Mouse (Mus musculus): ENCODE measurements at regions not wholly inside any gene's neighbourhood (a gene's known extent, or its start where the extent isn't known, plus 50 kb on each side); places are given as distances from the start of the nearest gene placed in this dataset.

DNA sequence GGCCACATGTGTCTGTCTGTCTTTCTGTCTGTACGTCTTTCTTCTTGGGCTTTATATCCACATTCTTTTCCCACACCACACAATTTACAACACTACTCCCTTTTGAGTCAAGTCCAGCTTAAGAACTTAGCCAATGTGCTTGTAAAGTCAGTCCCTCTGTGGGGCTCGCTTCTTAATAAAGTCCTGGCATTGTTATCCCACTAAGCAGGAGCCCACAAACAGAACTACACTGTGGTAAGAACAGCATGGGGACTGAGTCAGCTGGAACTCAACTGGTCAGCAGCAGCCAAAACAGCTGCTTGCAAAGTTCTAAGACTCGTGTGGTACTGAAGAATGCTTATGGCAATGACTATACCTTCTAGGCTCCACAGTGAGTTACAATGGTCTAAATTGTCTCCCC is 193.5 kb upstream of the Cxcl12 start:
- WGBS, result 85% methylated on average over 3 of the region's 3 CpGs
- Histone ChIP-seq H3K36me3 (ENCODE audit: control insufficient read depth, insufficient read depth, low read length) (no peaks in the 10 kb centered on the region), H3K4me3 (ENCODE audit: low read depth, low read length) (no peak overlapping the region), H3K27me3 (ENCODE audit: control insufficient read depth, insufficient read depth, low read length) (no peaks in the 10 kb centered on the region), H3K27ac (ENCODE audit: insufficient read depth, low read depth, low read length) (no peak overlapping the region), H3K4me1 (ENCODE audit: control insufficient read depth, insufficient read depth, insufficient read length, low read length) (no peaks in the 10 kb centered on the region)
- TF ChIP-seq CTCF (IDR thresholded peaks at IDR 0.05; ENCODE audit: extremely low read depth, insufficient read length, insufficient replicate concordance, low read depth, low read length) (no peak), POLR2A (IDR thresholded peaks at IDR 0.05; ENCODE audit: low read depth, low read length) (no peak)

- Histone ChIP-seq H3K36me3 (ENCODE audit: control insufficient read depth, insufficient read depth, low read length) (no peaks in the 10 kb centered on the region), H3K27me3 (ENCODE audit: control insufficient read depth, insufficient read depth, low read length) (no peaks in the 10 kb centered on the region), H3K27ac (ENCODE audit: insufficient read depth, low read depth, low read length) (no peak overlapping the region), H3K4me1 (ENCODE audit: control insufficient read depth, insufficient read depth, insufficient read length, low read length) (no peaks in the 10 kb centered on the region), H3K4me3 (ENCODE audit: low read depth, low read length) (no peak overlapping the region)
- TF ChIP-seq POLR2A (IDR thresholded peaks at IDR 0.05; ENCODE audit: low read depth, low read length) (no peak), CTCF (IDR thresholded peaks at IDR 0.05; ENCODE audit: extremely low read depth, insufficient read length, insufficient replicate concordance, low read depth, low read length) (no peak)
- 17% methylated on average over 10 of the region's 10 CpGs for WGBS
These were observed 187.9 kb upstream of the Cxcl12 start for GRCm38 (mm10) chr6:116980349-116980995.

DNA sequence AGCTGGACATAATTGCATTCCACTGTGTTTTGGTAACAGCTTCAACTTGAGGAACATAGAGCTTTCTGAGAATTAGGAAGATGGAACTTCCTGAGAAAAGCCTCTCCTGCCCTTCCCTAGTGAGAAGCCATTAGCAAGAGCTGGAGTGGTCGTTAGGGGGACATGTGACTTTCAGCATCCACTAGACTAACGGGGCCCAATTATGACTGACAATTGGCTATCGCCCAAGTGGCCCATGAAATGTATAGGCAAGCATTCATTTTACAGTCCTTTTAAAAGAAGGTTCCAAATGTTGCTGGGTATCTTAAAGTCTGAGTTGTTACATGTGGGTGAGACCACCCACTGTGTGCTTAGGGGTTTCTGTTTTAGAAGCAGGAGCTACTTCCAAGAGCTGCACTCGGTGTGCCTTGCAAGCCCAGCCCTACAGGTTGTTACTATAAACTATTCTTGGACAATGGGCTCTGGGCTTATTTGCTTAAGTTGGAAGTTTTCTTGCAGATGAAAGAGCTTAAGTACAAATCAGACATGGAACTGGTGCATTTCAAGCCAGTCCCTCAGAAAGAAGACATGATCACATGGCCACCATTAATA is 183.1 kb upstream of the Cxcl12 start:
- no peaks in the 10 kb centered on the region for H3K36me3 ChIP-seq (ENCODE audit: control insufficient read depth, insufficient read depth, low read length)
- H3K27ac ChIP-seq (ENCODE audit: insufficient read depth, low read depth, low read length), result no peak overlapping the region
- H3K4me1 ChIP-seq (ENCODE audit: control insufficient read depth, insufficient read depth, insufficient read length, low read length), result no peaks in the 10 kb centered on the region
- no peaks in the 10 kb centered on the region for H3K27me3 ChIP-seq (ENCODE audit: control insufficient read depth, insufficient read depth, low read length)
- TF ChIP-seq POLR2A (IDR thresholded peaks at IDR 0.05; ENCODE audit: low read depth, low read length) (no peak), CTCF (IDR thresholded peaks at IDR 0.05; ENCODE audit: extremely low read depth, insufficient read length, insufficient replicate concordance, low read depth, low read length) (no peak)
- WGBS, result 60% methylated on average over 4 of the region's 4 CpGs
- no peak overlapping the region for H3K4me3 ChIP-seq (ENCODE audit: low read depth, low read length)

GRCm38 (mm10) chr6:116986266-116987000 is 181.9 kb upstream of the Cxcl12 start:
- Histone ChIP-seq H3K27ac (ENCODE audit: insufficient read depth, low read depth, low read length) (no peak overlapping the region), H3K27me3 (ENCODE audit: control insufficient read depth, insufficient read depth, low read length) (no peaks in the 10 kb centered on the region), H3K36me3 (ENCODE audit: control insufficient read depth, insufficient read depth, low read length) (no peaks in the 10 kb centered on the region), H3K4me1 (ENCODE audit: control insufficient read depth, insufficient read depth, insufficient read length, low read length) (no peaks in the 10 kb centered on the region), H3K4me3 (ENCODE audit: low read depth, low read length) (no peak overlapping the region)
- TF ChIP-seq POLR2A (IDR thresholded peaks at IDR 0.05; ENCODE audit: low read depth, low read length) (no peak), CTCF (IDR thresholded peaks at IDR 0.05; ENCODE audit: extremely low read depth, insufficient read length, insufficient replicate concordance, low read depth, low read length) (no peak)
- 56% methylated on average over 10 of the region's 10 CpGs for WGBS

- WGBS, result 71% methylated on average over 5 of the region's 5 CpGs
- Histone ChIP-seq H3K27me3 (ENCODE audit: control insufficient read depth, insufficient read depth, low read length) (no peaks in the 10 kb centered on the region), H3K4me3 (ENCODE audit: low read depth, low read length) (no peak overlapping the region), H3K4me1 (ENCODE audit: control insufficient read depth, insufficient read depth, insufficient read length, low read length) (no peaks in the 10 kb centered on the region), H3K27ac (ENCODE audit: insufficient read depth, low read depth, low read length) (no peak overlapping the region), H3K36me3 (ENCODE audit: control insufficient read depth, insufficient read depth, low read length) (no peaks in the 10 kb centered on the region)
- TF ChIP-seq POLR2A (IDR thresholded peaks at IDR 0.05; ENCODE audit: low read depth, low read length) (no peak), CTCF (IDR thresholded peaks at IDR 0.05; ENCODE audit: extremely low read depth, insufficient read length, insufficient replicate concordance, low read depth, low read length) (no peak)
These were observed 181.1 kb upstream of the Cxcl12 start for GRCm38 (mm10) chr6:116987243-116987642.

GRCm38 (mm10) chr6:116998948-116999682 is 169.2 kb upstream of the Cxcl12 start:
- H3K4me1 ChIP-seq (ENCODE audit: control insufficient read depth, insufficient read depth, insufficient read length, low read length), result no peaks in the 10 kb centered on the region
- no peaks in the 10 kb centered on the region for H3K27me3 ChIP-seq (ENCODE audit: control insufficient read depth, insufficient read depth, low read length)
- H3K4me3 ChIP-seq (ENCODE audit: low read depth, low read length), result no peak overlapping the region
- 63% methylated on average over 9 of the region's 9 CpGs for WGBS
- H3K27ac ChIP-seq (ENCODE audit: insufficient read depth, low read depth, low read length), result no peak overlapping the region
- TF ChIP-seq CTCF (IDR thresholded peaks at IDR 0.05; ENCODE audit: extremely low read depth, insufficient read length, insufficient replicate concordance, low read depth, low read length), result no peak
- TF ChIP-seq POLR2A (IDR thresholded peaks at IDR 0.05; ENCODE audit: low read depth, low read length), result no peak
- no peaks in the 10 kb centered on the region for H3K36me3 ChIP-seq (ENCODE audit: control insufficient read depth, insufficient read depth, low read length)

All from small intestine, adult 2 months (tissue).